Mouse (Mus musculus): Measurements from ENCODE around the gene Tbc1d8.

DNA sequence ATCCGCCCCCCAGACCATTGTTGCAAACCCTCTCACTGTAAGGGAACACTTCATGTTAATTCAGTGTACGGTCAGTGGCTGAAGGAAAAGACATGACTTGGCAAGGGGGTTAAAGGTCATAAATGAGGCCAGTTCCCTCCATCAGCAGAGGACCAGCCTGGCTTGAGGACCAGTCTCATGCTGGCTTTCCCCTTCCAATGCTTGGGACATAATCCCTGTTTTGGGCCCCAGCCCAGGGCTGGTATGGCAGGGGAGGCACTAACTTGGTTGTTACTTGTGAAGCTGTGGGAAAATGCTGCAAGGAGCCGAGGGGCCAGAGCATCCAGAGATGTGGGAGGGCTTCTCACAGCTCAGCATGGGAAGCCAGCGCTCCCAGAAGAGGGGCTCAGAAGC is 23.8 kb downstream of the Tbc1d8 start:
- TF ChIP-seq CTCF (IDR thresholded peaks at IDR 0.05; ENCODE audit: borderline replicate concordance, control insufficient read depth, extremely low read depth, insufficient read depth, low read length, poor library complexity) (no peak), POLR2A (IDR thresholded peaks at IDR 0.05; ENCODE audit: control insufficient read depth, extremely low read depth, insufficient read depth, low read length, poor library complexity) (no peak)

Measured in thymus, adult 2 months (tissue).